Mouse (Mus musculus) megakaryocyte-erythroid progenitor cell, adult 5-6 weeks (primary cell): Measurements from ENCODE around the gene Gm11568. TPM values are rescaled to one million over a fixed set of nuclear protein-coding genes. Genes with fewer than 3 reads are reported as not detected.
"Not testable (repeated sequence)": the region's sequence is repeated elsewhere in the genome, so short reads cannot be mapped to it uniquely, and the experiment has no call there.

Source experiments
- ATAC-seq: replicated peaks from 2 replicates; pipeline ENCODE4 v1.8.0; 2016; ENCODE audit warnings: mild to moderate bottlenecking, inconsistent platforms; ENCODE audit not compliant: severe bottlenecking, poor library complexity, low FRiP score, low TSS enrichment
- total RNA-seq, 2 experiments: library from RNA; stranded (forward) in 1 of 2; stranded (reverse) in 1 of 2; fragments of 200-1000, 215-1000 nt in 1 of 2; fragments of >200 nt in 1 of 2; fragmentation: Nextera tagmentation in 1 of 2; gene quantifications; 2 replicates each; pipeline ENCODE4 v1.2.3; 2014 to 2017

Gm11568 gene
- total RNA-seq (2014; fragmentation: Nextera tagmentation), result not detected in 2 replicates
- not detected in 2 replicates for total RNA-seq (2017)

- no peak for ATAC-seq
Observed at GRCm38 (mm10) chr11:99857617-99858016, at the start of gene Gm11568. Gm11568 (plus strand) TSS chr11:99857917.

GRCm38 (mm10) chr11:99809792-99810191, 47.9 kb upstream of the Gm11568 start, which contains the start of gene Krtap4-13:
Krtap4-13 (minus strand) TSS chr11:99809892.
- not testable (repeated sequence) for ATAC-seq

- ATAC-seq, result not testable (repeated sequence)
Observed at GRCm38 (mm10) chr11:99815566-99815965, 42.2 kb upstream of the Gm11568 start, which contains the start of gene Gm11564. Gm11564 (minus strand) TSS chr11:99815666.

GRCm38 (mm10) chr11:99837966-99838365, 19.8 kb upstream of the Gm11568 start, which contains the start of gene 2300003K06Rik:
2300003K06Rik (minus strand) TSS chr11:99838066.
- ATAC-seq, result no peak

- no peak for ATAC-seq
Observed at GRCm38 (mm10) chr11:99842185-99842584, 15.5 kb upstream of the Gm11568 start.

- no peak for ATAC-seq
Observed at GRCm38 (mm10) chr11:99846746-99847145, 11.0 kb upstream of the Gm11568 start.

- no peak for ATAC-seq
Observed at GRCm38 (mm10) chr11:99851508-99851907, 6.2 kb upstream of the Gm11568 start, which contains the start of gene Krtap4-16. Krtap4-16 (minus strand) TSS chr11:99851608.

GRCm38 (mm10) chr11:99854121-99854520, 3.6 kb upstream of the Gm11568 start:
- ATAC-seq, result no peak

- ATAC-seq, result no peak
Observed at GRCm38 (mm10) chr11:99858761-99859160, 1.0 kb downstream of the Gm11568 start.

GRCm38 (mm10) chr11:99864176-99864575, 6.5 kb downstream of the Gm11568 start, which contains the start of gene Gm11559:
Gm11559 (plus strand) TSS chr11:99864476.
- ATAC-seq, result not testable (repeated sequence)

- not testable (repeated sequence) for ATAC-seq
Observed at GRCm38 (mm10) chr11:99873089-99873488, 15.4 kb downstream of the Gm11568 start, which contains the start of gene Krtap9-1. Krtap9-1 (plus strand) TSS chr11:99873389.

GRCm38 (mm10) chr11:99878887-99879286, 21.2 kb downstream of the Gm11568 start, which contains the start of gene Gm11567:
Gm11567 (plus strand) TSS chr11:99879187.
- not testable (repeated sequence) for ATAC-seq

GRCm38 (mm10) chr11:99907620-99908019, 49.9 kb downstream of the Gm11568 start, which contains the start of gene Krtap31-1:
Krtap31-1 (plus strand) TSS chr11:99907920.
- no peak for ATAC-seq

Other genes with a start within 250 kb of the Gm11568 start
Only the 30 nearest of the 38 such genes appear.
- not detected in 2 replicates for gene Krtap4-7, start 213.8 kb upstream of the Gm11568 start, total RNA-seq (2014; fragmentation: Nextera tagmentation)
- gene Krtap4-7, start 213.8 kb upstream of the Gm11568 start, total RNA-seq (2017), result not detected in 2 replicates
- gene Gm11555, start 207.7 kb upstream of the Gm11568 start, total RNA-seq (2014; fragmentation: Nextera tagmentation), result not detected in 2 replicates
- not detected in 2 replicates for gene Gm11555, start 207.7 kb upstream of the Gm11568 start, total RNA-seq (2017)
- not detected in 2 replicates for gene Gm11563, start 199.0 kb upstream of the Gm11568 start, total RNA-seq (2014; fragmentation: Nextera tagmentation)
- not detected in 2 replicates for gene Gm11563, start 199.0 kb upstream of the Gm11568 start, total RNA-seq (2017)
- not detected in 2 replicates for gene Krtap4-6, start 192.0 kb upstream of the Gm11568 start, total RNA-seq (2014; fragmentation: Nextera tagmentation)
- not detected in 2 replicates for gene Krtap4-6, start 192.0 kb upstream of the Gm11568 start, total RNA-seq (2017)
- not detected in 2 replicates for gene Gm14190, start 167.2 kb upstream of the Gm11568 start, total RNA-seq (2014; fragmentation: Nextera tagmentation)
- not detected in 2 replicates for gene Gm14190, start 167.2 kb upstream of the Gm11568 start, total RNA-seq (2017)
- gene Gm14180, start 123.6 kb upstream of the Gm11568 start, total RNA-seq (2014; fragmentation: Nextera tagmentation), result not detected in 2 replicates
- gene Gm14180, start 123.6 kb upstream of the Gm11568 start, total RNA-seq (2017), result not detected in 2 replicates
- gene Gm11595, start 85.0 kb upstream of the Gm11568 start, total RNA-seq (2014; fragmentation: Nextera tagmentation), result not detected in 2 replicates
- gene Gm11595, start 85.0 kb upstream of the Gm11568 start, total RNA-seq (2017), result not detected in 2 replicates
- not detected in 2 replicates for gene Krtap4-8, start 77.2 kb upstream of the Gm11568 start, total RNA-seq (2014; fragmentation: Nextera tagmentation)
- not detected in 2 replicates for gene Krtap4-8, start 77.2 kb upstream of the Gm11568 start, total RNA-seq (2017)
- not detected in 2 replicates for gene Krtap4-9, start 72.7 kb upstream of the Gm11568 start, total RNA-seq (2014; fragmentation: Nextera tagmentation)
- gene Krtap4-9, start 72.7 kb upstream of the Gm11568 start, total RNA-seq (2017), result not detected in 2 replicates
- gene Gm11596, start 64.5 kb upstream of the Gm11568 start, total RNA-seq (2014; fragmentation: Nextera tagmentation), result not detected in 2 replicates
- gene Gm11596, start 64.5 kb upstream of the Gm11568 start, total RNA-seq (2017), result not detected in 2 replicates
- gene Gm11569, start 59.0 kb upstream of the Gm11568 start, total RNA-seq (2014; fragmentation: Nextera tagmentation), result not detected in 2 replicates
- gene Gm11569, start 59.0 kb upstream of the Gm11568 start, total RNA-seq (2017), result not detected in 2 replicates
- not detected in 2 replicates for gene Gm11554, start 53.5 kb upstream of the Gm11568 start, total RNA-seq (2014; fragmentation: Nextera tagmentation)
- not detected in 2 replicates for gene Gm11554, start 53.5 kb upstream of the Gm11568 start, total RNA-seq (2017)
- not detected in 2 replicates for gene Krtap4-13, start 48.0 kb upstream of the Gm11568 start, total RNA-seq (2014; fragmentation: Nextera tagmentation)
- not detected in 2 replicates for gene Krtap4-13, start 48.0 kb upstream of the Gm11568 start, total RNA-seq (2017)
- not detected in 2 replicates for gene Gm11564, start 42.3 kb upstream of the Gm11568 start, total RNA-seq (2014; fragmentation: Nextera tagmentation)
- not detected in 2 replicates for gene Gm11564, start 42.3 kb upstream of the Gm11568 start, total RNA-seq (2017)
- not detected in 2 replicates for gene 2300003K06Rik, start 19.9 kb upstream of the Gm11568 start, total RNA-seq (2014; fragmentation: Nextera tagmentation)
- gene 2300003K06Rik, start 19.9 kb upstream of the Gm11568 start, total RNA-seq (2017), result not detected in 2 replicates
- not detected in 2 replicates for gene Krtap4-16, start 6.3 kb upstream of the Gm11568 start, total RNA-seq (2014; fragmentation: Nextera tagmentation)
- not detected in 2 replicates for gene Krtap4-16, start 6.3 kb upstream of the Gm11568 start, total RNA-seq (2017)
- not detected in 2 replicates for gene Gm11559, start 6.6 kb downstream of the Gm11568 start, total RNA-seq (2014; fragmentation: Nextera tagmentation)
- gene Gm11559, start 6.6 kb downstream of the Gm11568 start, total RNA-seq (2017), result not detected in 2 replicates
- gene Krtap9-1, start 15.5 kb downstream of the Gm11568 start, total RNA-seq (2014; fragmentation: Nextera tagmentation), result not detected in 2 replicates
- gene Krtap9-1, start 15.5 kb downstream of the Gm11568 start, total RNA-seq (2017), result not detected in 2 replicates
- gene Gm11567, start 21.3 kb downstream of the Gm11568 start, total RNA-seq (2014; fragmentation: Nextera tagmentation), result not detected in 2 replicates
- gene Gm11567, start 21.3 kb downstream of the Gm11568 start, total RNA-seq (2017), result not detected in 2 replicates
- gene Krtap31-1, start 50.0 kb downstream of the Gm11568 start, total RNA-seq (2014; fragmentation: Nextera tagmentation), result not detected in 2 replicates
- gene Krtap31-1, start 50.0 kb downstream of the Gm11568 start, total RNA-seq (2017), result not detected in 2 replicates
- gene Gm11565, start 56.8 kb downstream of the Gm11568 start, total RNA-seq (2014; fragmentation: Nextera tagmentation), result not detected in 2 replicates
- gene Gm11565, start 56.8 kb downstream of the Gm11568 start, total RNA-seq (2017), result not detected in 2 replicates
- not detected in 2 replicates for gene Krtap31-2, start 78.4 kb downstream of the Gm11568 start, total RNA-seq (2014; fragmentation: Nextera tagmentation)
- not detected in 2 replicates for gene Krtap31-2, start 78.4 kb downstream of the Gm11568 start, total RNA-seq (2017)
- gene Krtap9-5, start 90.6 kb downstream of the Gm11568 start, total RNA-seq (2014; fragmentation: Nextera tagmentation), result not detected in 2 replicates
- gene Krtap9-5, start 90.6 kb downstream of the Gm11568 start, total RNA-seq (2017), result not detected in 2 replicates
- gene Krtap29-1, start 121.1 kb downstream of the Gm11568 start, total RNA-seq (2014; fragmentation: Nextera tagmentation), result not detected in 2 replicates
- gene Krtap29-1, start 121.1 kb downstream of the Gm11568 start, total RNA-seq (2017), result not detected in 2 replicates
- gene Krtap16-1, start 128.7 kb downstream of the Gm11568 start, total RNA-seq (2014; fragmentation: Nextera tagmentation), result not detected in 2 replicates
- gene Krtap16-1, start 128.7 kb downstream of the Gm11568 start, total RNA-seq (2017), result not detected in 2 replicates
- gene Krtap17-1, start 136.1 kb downstream of the Gm11568 start, total RNA-seq (2014; fragmentation: Nextera tagmentation), result not detected in 2 replicates
- not detected in 2 replicates for gene Krtap17-1, start 136.1 kb downstream of the Gm11568 start, total RNA-seq (2017)
- not detected in 2 replicates for gene Krt33a, start 158.3 kb downstream of the Gm11568 start, total RNA-seq (2014; fragmentation: Nextera tagmentation)
- gene Krt33a, start 158.3 kb downstream of the Gm11568 start, total RNA-seq (2017), result not detected in 2 replicates
- not detected in 2 replicates for gene Krt33b, start 172.0 kb downstream of the Gm11568 start, total RNA-seq (2014; fragmentation: Nextera tagmentation)
- not detected in 2 replicates for gene Krt33b, start 172.0 kb downstream of the Gm11568 start, total RNA-seq (2017)
- not detected in 2 replicates for gene Krt34, start 183.6 kb downstream of the Gm11568 start, total RNA-seq (2014; fragmentation: Nextera tagmentation)
- not detected in 2 replicates for gene Krt34, start 183.6 kb downstream of the Gm11568 start, total RNA-seq (2017)
- not detected in 2 replicates for gene Krt31, start 192.6 kb downstream of the Gm11568 start, total RNA-seq (2014; fragmentation: Nextera tagmentation)
- not detected in 2 replicates for gene Krt31, start 192.6 kb downstream of the Gm11568 start, total RNA-seq (2017)